Mouse (Mus musculus) adrenal gland, adult (tissue): ENCODE data around the gene Vps16.
A peak's percentile ranks its signal among the peaks of the same experiment; 100 is the strongest.

Experiments
- DNase-seq, 2 experiments: peaks; one replicate each; pipeline ENCODE4 v3.0.0; 2022 to 2023; ENCODE audit warnings: low spot score in 1 of 2; ENCODE audit not compliant: inconsistent age in 2 of 2

The Vps16 gene

DNA sequence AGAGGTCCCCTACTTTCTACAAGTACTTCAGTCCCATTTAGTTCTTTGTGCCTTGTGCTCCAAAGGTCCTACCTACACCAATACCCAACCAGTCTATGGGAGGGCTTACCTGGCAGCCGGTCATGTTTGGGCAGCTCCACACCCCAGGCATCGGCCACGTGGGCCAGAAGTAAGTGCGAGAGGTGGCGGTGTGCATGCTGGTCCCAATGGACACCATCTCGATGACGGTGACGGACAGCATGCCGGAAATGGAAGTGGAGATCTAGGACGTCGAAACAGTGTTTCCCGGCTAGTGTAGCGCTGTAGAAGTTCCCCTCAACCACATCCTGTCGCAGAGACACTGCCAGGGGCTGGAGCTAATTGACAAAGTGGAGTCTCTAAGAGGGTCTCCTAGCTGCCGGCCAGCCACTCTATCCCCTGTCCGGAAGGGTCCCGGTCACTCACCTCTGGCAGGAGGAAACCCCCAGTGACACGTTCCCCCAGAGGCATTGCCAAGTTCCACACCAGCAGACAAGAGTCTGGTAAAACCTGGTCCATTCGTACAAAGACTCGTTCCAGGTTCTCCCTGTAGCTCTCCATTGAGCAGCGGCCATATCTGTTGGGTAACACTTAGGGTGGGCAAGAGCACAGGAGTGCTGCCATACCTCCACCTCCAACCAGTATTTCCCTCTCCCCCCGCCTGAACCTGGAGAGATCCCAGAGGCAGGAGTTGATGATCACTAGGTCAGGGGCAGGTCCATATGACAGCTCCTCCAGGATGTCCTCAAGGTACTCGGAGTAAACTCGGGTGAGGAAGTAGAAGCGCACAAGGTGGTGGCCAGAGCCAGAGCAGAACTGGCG lies 2.1 kb upstream of the Vps16 start:
- DNase-seq = no peak

DNA sequence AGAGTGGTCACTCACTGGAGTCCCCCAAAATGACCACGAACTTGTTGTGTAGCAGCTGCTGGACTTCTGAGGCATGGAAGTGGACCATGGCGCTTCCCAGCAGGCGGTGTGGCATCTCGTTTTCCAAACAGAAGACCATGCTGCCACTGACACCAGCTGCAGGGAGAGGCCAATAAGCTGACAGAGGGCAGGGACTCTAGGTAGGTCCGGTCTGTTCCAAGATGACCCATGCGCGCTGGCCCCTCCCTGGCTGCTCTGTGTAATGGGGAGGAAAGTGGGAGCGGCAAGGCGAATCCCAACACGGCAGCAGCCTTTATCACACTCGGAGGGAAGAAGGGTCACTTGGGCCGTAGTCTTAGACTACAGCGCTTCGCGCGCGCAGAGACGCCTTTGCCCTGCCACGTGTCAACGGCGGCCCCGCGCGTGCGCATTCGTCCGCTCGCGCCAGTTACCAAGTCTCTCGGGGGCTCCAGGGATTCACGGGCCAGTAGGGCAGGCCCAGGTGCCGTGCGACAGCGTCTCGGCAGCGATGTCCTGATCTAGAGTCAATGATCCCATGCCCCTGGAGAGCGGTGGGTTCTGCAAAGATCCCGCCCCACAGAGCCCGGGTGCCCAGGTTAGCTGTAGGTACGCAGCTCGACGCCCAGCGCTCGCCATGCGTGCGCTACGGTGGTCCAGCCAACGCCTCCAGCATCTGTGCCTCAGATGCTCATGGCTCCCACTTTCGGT lies 578 bp upstream of the Vps16 start:
- DNase-seq = peak in 1 of 2 experiments; percentile 85

DNA sequence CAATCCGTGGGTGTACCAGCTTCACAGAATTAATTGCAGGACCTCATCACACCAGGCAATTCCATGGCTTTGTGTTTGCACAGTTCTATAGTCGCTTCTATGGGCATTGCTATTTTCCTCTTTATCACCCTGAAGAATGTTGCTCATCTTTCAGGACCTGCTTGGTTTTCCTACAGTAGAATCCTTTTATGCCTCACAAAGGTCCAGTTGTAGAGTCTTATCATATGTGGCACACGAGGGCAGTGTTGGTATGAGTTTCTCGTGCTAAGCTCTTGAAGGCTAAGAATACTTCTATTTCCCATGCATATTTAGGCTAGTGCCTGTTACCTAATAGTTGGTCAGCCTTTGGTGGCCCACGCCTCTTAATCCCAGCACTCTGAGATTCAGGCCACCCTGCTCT lies 973 bp downstream of the Vps16 start:
- DNase-seq = no peak

DNA sequence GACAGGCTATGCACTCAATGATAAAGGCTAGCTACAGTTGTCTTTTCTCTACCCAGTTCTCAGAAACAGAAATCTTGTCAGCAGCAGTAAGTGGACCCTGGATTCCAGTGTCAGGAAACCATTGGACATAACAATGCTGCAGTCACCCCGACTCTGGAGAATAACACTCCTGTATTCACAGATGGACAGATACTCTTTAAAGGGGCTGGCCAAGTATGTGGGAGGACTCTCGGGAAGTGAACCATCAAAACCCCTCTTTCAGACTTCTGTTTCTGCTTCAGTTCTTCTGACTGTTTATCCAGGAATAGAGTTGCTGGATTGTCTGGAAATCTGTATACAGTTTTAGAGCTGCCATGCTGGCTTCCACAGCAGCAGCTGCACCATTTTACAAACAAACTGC lies 5.7 kb downstream of the Vps16 start:
- DNase-seq = no peak

DNA sequence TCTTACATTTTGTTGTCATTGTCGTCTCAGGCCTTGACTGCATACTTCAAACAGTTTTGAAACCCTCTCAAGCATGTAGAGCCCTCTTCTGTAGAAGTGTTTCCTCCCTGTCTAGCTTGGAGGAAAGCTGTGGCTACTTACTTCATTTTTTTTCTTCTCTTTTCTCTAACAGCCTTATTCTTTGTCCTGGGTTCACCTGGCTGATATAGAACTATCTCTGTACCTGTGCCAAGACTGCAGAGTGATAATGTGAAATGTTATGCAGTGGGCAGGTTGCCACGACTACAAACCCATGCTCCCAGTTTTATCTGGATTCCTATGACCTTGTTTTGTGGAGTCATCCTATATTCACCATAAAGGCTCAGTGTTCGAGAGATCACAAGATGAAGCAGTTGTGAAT lies 6.3 kb downstream of the Vps16 start:
- DNase-seq = no peak

DNA sequence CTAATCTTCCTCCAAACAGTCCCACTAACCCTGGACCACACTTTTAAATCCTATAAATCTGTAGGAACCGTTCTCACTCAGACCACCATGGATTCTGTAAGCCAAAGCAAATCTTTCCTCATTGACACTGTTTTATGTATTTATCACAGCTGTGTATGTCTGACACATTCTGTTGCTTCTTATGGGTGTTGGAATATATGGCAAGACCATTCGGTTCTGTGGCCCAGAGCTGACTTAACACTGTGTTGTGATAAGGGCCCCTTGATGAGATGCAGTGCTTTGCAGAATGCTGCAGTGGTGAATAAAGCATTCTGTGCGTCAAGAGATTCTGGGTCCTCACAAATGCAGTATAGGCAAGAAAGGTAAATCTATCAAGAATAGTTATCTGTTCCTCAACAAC lies 8.0 kb downstream of the Vps16 start:
- DNase-seq = no peak

DNA sequence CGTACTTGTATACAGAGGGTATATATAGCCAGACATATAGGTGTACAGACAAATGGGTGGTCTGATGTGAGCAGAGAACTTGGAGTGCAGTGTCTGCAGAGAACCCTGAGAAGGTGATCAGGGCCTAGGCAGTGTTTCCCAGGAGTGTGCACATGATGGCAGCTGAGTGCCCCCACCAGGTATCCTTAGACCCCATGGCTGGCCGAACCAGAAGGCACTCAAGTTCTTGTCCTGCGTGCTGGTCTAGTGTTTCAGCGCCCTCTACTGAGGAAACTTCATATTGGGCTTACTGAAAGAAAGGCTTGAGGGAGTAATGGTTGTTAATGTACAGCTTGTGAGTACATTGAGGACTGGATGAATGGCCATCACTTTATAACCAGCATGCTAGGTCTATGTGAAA lies 9.0 kb downstream of the Vps16 start:
- peak in 1 of 2 experiments; percentile 76 for DNase-seq

DNA sequence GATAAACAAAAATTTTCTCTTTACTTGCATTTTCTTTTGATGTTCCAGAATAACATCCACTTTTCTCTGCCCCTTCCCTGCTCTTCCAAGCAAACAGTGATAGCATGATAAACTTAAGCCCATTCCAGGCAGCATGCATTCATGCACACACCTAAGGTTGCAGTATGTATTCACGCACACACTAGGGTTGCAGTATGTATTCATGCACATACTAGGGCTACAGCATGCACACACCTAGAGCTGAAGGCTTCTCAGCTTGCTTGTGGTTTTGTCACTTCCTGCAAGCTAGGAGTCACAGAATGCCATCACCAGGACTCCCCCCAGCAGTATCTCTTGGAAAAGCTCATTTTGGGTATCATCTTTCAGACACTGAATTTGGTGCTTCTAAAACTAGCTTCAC lies 12.6 kb downstream of the Vps16 start:
- no peak for DNase-seq

DNA sequence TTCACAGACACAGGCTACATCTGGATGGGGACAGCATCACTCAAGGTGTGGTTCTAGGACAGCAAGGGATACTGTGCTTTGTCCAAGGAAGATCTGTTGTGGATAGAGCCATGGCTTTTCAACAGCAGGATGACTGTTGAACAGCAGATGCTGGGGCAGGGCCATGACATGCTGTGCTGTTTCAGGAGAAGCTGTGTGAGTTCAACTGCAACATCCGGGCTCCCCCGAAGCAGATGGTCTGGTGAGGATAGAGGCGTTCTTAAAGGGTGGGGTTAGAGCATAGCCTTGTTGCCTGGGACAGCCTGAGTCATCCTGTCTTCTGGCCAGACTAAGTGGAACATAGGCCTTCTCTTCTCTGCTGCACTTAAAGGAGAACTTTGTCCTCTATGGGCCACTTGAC lies 14.7 kb downstream of the Vps16 start:
- DNase-seq = no peak

DNA sequence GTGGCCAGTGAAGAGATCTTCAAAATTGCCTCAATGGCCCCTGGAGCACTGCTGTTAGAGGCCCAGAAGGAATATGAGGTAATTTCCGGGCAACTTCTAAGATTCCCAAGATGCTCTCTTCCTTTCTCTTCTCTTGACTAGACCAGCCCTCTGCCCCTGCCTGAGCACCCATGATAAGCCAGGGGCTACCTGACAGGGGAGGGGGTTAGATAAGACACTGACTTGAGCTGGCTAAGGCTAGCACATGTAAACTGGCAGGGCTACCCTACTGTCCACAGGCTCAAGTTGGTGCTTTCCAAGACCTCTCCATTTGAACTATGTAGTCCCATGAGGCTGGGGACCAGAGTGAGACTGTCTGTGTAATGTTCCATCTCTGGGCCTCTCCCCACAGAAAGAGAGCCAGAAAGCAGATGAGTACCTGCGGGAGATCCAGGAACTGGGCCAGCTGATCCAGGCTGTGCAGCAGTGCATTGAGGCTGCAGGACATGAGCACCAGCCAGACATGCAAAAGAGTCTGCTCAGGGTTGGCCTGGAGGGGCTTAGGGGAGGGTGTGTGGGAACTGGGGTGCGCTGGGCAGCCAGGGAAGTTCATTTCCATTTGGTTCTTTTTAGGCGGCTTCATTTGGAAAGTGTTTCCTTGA lies 15.8 kb downstream of the Vps16 start:
- DNase-seq = no peak

DNA sequence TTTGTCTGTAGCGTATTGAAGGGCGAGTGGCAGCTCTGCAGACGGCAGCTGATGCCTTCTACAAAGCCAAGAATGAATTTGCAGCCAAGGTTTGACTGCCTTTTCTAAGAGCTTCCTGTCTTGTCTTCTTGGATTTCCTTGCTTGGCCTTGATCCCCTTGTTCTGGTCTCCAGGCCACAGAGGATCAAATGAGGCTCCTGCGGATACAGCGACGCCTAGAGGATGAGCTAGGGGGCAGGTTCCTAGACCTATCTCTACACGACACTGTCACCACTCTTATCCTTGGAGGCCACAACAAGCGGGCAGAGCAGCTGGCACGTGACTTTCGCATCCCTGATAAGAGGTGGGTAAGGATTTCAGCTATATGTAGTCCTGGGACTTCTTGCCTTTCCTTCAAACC lies 18.0 kb downstream of the Vps16 start:
- no peak for DNase-seq

DNA sequence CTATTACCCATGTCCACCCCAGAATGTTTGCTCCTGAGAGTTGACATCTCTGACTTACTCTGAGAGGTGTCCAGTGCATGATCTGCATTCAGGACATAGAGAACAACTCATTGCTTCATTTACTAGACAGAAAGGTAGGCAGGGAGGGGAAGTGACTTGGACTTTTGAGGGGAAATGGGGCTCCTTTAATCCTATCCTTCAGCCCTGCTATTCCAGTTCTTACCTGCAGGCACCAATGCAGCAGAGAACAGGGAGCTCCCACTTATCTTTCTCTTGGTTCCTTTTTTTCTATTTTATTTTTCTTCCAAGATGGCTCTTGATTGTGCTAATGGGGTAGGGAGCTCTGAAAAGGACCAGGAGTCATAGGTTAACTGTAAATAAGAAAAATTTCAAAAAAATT lies 24.3 kb downstream of the Vps16 start:
- DNase-seq = no peak

DNA sequence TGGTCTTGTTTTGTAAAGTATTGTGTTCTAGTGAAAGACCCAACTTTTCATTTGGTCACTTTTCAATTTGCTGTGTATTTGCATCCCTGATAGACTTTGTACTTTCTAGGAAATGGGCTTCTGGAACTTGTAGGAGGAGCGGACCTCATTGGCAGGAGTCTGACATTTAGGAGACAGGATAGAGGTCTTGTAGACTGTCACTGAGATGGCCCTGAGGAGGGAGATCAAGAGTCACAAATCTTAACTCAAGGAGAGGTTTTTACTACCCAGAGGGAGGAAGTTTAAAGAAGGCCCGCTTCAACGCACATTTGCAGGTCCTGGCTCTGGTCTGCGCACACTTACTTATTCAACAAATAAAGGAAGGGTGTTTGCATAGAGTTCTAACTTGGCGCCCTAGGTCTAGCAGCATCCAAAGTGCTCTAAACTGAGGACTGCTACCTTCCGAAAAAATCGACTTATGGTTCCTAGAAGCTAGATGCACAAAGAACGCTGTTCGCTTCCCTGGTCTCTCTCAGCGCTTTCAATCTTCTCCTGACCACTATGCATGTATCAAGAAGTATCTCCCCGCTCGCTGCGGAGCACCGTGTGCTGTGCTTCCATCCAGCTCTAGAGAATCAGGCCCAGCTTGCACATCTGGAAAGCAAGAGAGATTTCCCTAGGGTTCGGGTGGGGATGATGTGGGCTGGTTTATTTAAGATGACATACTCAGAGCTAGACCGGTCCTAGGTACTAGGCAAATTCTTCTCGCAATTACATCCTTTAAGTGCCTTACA lies 25.1 kb downstream of the Vps16 start:
- peak in 1 of 2 experiments; percentile 60 for DNase-seq

DNA sequence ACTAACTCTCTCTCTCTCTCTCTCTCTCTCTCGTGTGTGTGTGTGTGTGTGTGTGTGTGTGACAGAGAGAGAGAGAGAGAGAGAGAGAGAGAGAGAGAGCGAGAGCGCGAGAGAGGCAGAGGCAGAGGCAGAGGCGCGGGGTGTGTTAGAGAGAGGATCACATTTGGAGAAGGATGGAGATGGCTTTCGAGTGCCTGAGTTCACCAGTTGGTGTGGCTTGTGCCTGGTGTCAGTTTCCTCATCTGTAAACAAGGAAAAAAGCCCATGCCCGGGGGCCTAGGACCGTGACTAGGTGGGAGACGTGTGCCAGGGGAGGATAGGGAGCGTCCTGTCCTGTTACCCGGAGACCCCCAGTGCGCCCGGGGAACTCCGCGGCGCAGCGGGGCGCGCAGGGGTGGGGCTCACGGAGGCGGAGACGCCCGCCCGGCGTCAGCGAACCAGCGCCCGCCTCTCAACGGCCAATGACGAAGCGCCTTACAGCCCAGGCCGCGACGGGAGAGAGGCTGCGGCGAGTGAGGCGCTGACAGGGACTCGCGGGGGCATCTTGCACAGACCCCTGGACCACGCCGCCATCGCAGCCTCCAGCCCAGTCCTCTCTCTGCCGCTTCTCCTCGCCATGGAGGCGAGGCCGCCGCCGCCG lies 25.8 kb downstream of the Vps16 start, which contains the start of gene Ptpra:
Gene Ptpra, plus strand, starts transcription at position 485 of the 640 bp plus-strand sequence.
- DNase-seq = peak; percentile 93 to 98

DNA sequence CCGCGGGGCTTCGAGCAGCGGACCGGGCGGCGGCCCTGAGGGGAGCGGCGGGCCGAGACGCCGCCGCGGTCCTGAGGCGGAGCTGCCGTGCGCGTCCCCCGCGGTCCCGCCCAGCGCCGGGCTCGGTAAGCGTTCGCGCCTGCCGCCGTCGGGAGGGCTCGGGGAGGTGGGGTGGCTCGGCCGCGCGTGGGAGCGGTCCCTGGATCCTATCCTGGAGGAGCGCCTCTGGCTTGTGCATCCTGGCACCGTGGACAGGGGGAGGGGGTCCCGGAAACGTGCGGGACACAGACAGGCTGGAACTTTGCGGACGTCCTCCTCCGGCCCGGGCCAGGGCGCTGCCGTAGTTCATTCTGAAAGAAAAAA lies 26.3 kb downstream of the Vps16 start:
- DNase-seq = peak in 1 of 2 experiments; percentile 85

DNA sequence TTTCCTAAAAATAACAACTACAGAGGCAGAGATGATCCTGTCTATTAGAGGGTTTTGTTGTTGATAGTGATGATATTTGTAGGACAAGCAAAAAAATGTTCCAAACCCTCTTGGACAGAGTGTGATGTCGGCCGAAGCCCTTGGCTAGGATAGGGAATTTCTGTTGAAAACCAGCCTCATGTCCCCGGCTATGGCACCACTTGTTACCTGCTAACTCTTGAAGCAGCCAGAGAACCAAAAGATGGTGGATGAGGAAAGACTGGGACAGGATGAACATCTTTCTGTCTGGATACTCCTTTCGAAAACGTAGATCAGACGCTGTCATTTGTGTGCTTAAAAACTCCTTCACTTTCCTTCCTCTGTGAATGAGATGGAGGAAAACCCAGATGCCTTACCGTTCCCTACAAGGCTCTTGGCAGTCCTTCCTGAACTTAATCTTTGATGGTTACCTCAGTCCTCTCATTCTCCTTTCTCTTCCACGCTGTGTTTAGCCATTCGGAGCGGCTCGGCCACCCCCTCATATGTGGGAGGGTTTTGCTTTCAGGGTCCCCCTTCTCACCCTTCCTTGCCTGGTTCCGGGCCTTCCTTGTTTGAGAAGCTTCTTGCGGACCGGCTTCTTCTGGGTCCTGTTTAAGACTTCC lies 27.1 kb downstream of the Vps16 start:
- peak in 1 of 2 experiments; percentile 55 for DNase-seq

DNA sequence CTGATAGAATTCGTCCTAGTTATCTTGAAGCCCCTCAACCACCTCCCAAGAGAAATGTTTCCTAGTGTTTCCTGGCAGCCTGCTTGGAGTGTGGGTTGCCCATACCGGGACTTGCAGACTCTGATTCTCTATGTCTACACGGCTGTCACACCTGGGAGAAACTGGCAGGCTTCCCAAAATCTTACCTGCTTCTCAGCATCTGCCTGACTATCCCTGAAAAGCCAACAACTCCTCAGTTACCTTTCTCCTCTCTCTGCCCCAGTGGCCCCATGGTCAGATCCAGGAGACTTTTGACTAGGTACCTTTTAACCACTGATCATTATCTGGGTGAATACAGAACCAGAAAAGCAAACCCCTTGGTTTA lies 27.6 kb downstream of the Vps16 start:
- DNase-seq = no peak

DNA sequence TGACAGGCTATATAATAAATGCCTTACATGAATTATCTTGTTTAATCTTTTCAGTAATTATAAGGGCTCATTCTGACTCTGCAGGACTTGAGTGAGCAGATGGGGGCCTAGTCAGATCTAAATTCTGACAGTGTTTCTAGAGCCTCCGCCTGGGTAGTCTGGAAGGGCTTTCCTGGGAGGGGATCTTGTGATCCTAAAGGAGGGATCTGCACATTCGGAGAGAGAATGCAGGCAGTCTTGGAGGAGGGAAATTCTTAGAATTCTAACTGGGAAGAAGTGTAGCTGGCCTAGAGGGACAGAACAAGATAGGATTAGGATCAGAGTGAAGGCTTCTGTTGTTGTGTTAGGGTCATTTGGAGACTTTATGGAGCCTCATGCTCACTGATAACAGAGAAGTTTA lies 28.1 kb downstream of the Vps16 start:
- no peak for DNase-seq

DNA sequence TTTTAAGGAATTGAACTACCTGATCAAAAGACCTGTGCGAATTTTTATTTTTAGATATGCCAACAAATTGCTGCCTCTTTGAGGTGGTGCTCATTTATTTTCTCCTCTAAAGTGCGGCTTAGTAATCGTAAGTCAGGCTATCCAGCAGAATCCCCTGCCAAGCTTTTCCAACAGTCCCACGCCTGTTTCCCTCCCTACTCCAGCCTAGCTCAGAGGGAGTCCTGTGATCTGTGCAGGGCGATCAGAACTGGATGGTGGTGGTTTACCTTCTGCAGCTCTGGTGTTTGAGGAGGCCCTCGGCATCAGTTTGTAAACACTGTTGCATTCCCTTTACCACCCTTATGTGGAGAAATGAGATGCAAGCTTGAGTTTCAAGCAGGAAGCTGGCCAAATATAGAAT lies 29.3 kb downstream of the Vps16 start:
- no peak for DNase-seq

DNA sequence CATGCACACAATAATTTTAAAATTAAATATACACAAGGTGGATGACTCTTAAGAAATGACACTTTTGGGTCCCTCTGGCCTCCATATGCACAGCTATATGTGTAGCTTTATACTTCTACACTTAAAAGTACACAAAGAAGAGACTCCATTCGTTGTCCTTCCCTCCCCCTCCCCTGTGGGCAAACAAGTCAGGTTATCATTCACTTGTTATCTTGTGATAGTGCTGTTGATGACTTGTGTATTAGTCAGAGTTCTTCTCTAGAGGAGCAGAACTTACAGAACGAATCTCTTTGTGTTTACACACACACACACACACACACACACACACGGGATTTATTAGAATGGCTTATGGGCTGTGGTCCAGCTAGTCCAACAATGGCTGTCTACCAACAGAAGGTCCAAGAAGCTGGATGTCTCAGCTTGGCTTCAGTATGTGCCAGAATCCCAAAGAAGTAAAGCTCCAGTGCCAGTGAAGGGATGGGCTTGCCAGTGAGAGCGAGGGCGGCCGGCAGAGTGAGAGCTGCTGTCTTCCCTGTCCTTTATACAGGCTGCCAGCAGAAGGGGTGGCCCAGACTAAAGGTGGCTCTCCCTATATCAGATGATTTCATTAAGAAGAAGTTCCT lies 30.7 kb downstream of the Vps16 start:
- DNase-seq = peak in 1 of 2 experiments; percentile 49
